Mouse (Mus musculus): ENCODE results near the gene Shroom3. TPM values are rescaled to one million over a fixed set of nuclear protein-coding genes. Genes with fewer than 3 reads are reported as not detected.
A peak's percentile ranks its signal among the peaks of the same experiment; 100 is the strongest.

The Shroom3 gene
- polyA plus RNA-seq, 1 experiment from 2014 or later, result 6.4 TPM

DNA sequence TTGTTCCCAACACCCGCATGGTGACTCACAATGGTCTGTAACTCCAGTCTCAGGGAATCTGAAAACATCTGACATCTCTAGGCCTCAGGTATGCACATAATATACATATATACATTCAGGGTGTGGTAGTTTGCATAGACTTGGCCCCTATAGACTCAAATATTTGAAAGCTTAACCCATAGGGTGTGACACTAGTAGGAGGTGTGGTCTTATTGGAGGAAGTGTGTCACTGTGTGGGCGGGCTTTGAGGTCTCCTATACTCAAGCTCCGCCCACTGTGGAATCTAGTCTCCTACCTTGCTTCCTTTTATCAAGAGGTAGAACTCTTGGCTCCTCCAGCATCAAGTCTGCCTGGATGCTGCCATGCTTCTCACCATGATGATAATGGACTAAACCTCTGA lies 91.7 kb downstream of the Shroom3 start:
- no peaks in the 10 kb centered on the region for H3K4me1 ChIP-seq (ENCODE audit: control insufficient read depth, insufficient read depth, low read length)
- peak; percentile 45 for ATAC-seq
- H3K4me2 ChIP-seq (ENCODE audit: low read depth, low read length), result no peak overlapping the region
- no peak overlapping the region for H3K9ac ChIP-seq (ENCODE audit: low read depth, low read length)
- H3K27ac ChIP-seq (ENCODE audit: low read length), result no peak overlapping the region
- H3K27me3 ChIP-seq (replicated peaks; ENCODE audit: control insufficient read depth, insufficient read depth, low read length), result no peaks in the 10 kb centered on the region
- H3K4me3 ChIP-seq (ENCODE audit: low read length), result no peak overlapping the region
- H3K36me3 ChIP-seq (ENCODE audit: control insufficient read depth, insufficient read depth, low read length), result no peaks in the 10 kb centered on the region
- 94% methylated on average over 3 of the region's 3 CpGs for WGBS
- H3K9me3 ChIP-seq (ENCODE audit: control insufficient read depth, low read length), result no peaks in the 10 kb centered on the region

- H3K9ac ChIP-seq (ENCODE audit: low read depth, low read length), result no peak overlapping the region
- ATAC-seq, result no peak
- H3K4me1 ChIP-seq (ENCODE audit: control insufficient read depth, insufficient read depth, low read length), result no peaks in the 10 kb centered on the region
- no peaks in the 10 kb centered on the region for H3K27me3 ChIP-seq (replicated peaks; ENCODE audit: control insufficient read depth, insufficient read depth, low read length)
- no peak overlapping the region for H3K27ac ChIP-seq (ENCODE audit: low read length)
- H3K9me3 ChIP-seq (ENCODE audit: control insufficient read depth, low read length), result peaks cover 5% of the 10 kb centered on the region; the same call in 1 of the 2 replicates
- H3K4me2 ChIP-seq (ENCODE audit: low read depth, low read length), result no peak overlapping the region
- no peak overlapping the region for H3K4me3 ChIP-seq (ENCODE audit: low read length)
- 62% methylated on average over 8 of the region's 8 CpGs for WGBS
- H3K36me3 ChIP-seq (ENCODE audit: control insufficient read depth, insufficient read depth, low read length), result no peaks in the 10 kb centered on the region
These were observed 95.2 kb downstream of the Shroom3 start for GRCm38 (mm10) chr5:92778395-92778794.

GRCm38 (mm10) chr5:92781082-92781481 lies 97.8 kb downstream of the Shroom3 start:
- ATAC-seq, result no peak
- Histone ChIP-seq H3K4me1 (ENCODE audit: control insufficient read depth, insufficient read depth, low read length) (no peaks in the 10 kb centered on the region; the same call in 1 of the 2 replicates), H3K36me3 (ENCODE audit: control insufficient read depth, insufficient read depth, low read length) (no peaks in the 10 kb centered on the region)

GRCm38 (mm10) chr5:92784037-92784860 lies 101.0 kb downstream of the Shroom3 start:
- Histone ChIP-seq H3K4me2 (ENCODE audit: low read depth, low read length) (no peak overlapping the region), H3K27me3 (replicated peaks; ENCODE audit: control insufficient read depth, insufficient read depth, low read length) (no peaks in the 10 kb centered on the region), H3K27ac (ENCODE audit: low read length) (no peak overlapping the region), H3K4me1 (ENCODE audit: control insufficient read depth, insufficient read depth, low read length) (no peaks in the 10 kb centered on the region; the same call in 1 of the 2 replicates), H3K4me3 (ENCODE audit: low read length) (no peak overlapping the region), H3K9ac (ENCODE audit: low read depth, low read length) (no peak overlapping the region), H3K36me3 (ENCODE audit: control insufficient read depth, insufficient read depth, low read length) (no peaks in the 10 kb centered on the region), H3K9me3 (ENCODE audit: control insufficient read depth, low read length) (peaks cover 7% of the 10 kb centered on the region; the same call in 1 of the 2 replicates)
- 36% methylated on average over 6 of the region's 6 CpGs for WGBS
- ATAC-seq, result 0 out of 2 replicates have a peak, but pooled peaks have one; percentile 36

More at GRCm38 (mm10) chr5:92781082-92781481, 97.8 kb downstream of the Shroom3 start:
- Histone ChIP-seq H3K9ac (ENCODE audit: low read depth, low read length) (no peak overlapping the region), H3K27ac (ENCODE audit: low read length) (no peak overlapping the region), H3K4me2 (ENCODE audit: low read depth, low read length) (no peak overlapping the region), H3K4me3 (ENCODE audit: low read length) (no peak overlapping the region), H3K27me3 (replicated peaks; ENCODE audit: control insufficient read depth, insufficient read depth, low read length) (no peaks in the 10 kb centered on the region), H3K9me3 (ENCODE audit: control insufficient read depth, low read length) (peaks cover 7% of the 10 kb centered on the region; the same call in 1 of the 2 replicates)

GRCm38 (mm10) chr5:92785870-92786436 lies 102.7 kb downstream of the Shroom3 start:
- Histone ChIP-seq H3K9ac (ENCODE audit: low read depth, low read length) (no peak overlapping the region), H3K4me3 (ENCODE audit: low read length) (no peak overlapping the region), H3K4me2 (ENCODE audit: low read depth, low read length) (no peak overlapping the region), H3K27me3 (replicated peaks; ENCODE audit: control insufficient read depth, insufficient read depth, low read length) (no peaks in the 10 kb centered on the region), H3K27ac (ENCODE audit: low read length) (no peak overlapping the region), H3K4me1 (ENCODE audit: control insufficient read depth, insufficient read depth, low read length) (no peaks in the 10 kb centered on the region; the same call in 1 of the 2 replicates), H3K9me3 (ENCODE audit: control insufficient read depth, low read length) (peaks cover 4% of the 10 kb centered on the region; the same call in 1 of the 2 replicates), H3K36me3 (ENCODE audit: control insufficient read depth, insufficient read depth, low read length) (no peaks in the 10 kb centered on the region)
- ATAC-seq, result no peak
- WGBS, result 78% methylated on average over 11 of the region's 11 CpGs

- Histone ChIP-seq H3K27ac (ENCODE audit: low read length) (no peak overlapping the region), H3K4me1 (ENCODE audit: control insufficient read depth, insufficient read depth, low read length) (no peaks in the 10 kb centered on the region; the same call in 1 of the 2 replicates), H3K36me3 (ENCODE audit: control insufficient read depth, insufficient read depth, low read length) (no peaks in the 10 kb centered on the region), H3K27me3 (replicated peaks; ENCODE audit: control insufficient read depth, insufficient read depth, low read length) (no peaks in the 10 kb centered on the region), H3K9ac (ENCODE audit: low read depth, low read length) (no peak overlapping the region), H3K4me3 (ENCODE audit: low read length) (no peak overlapping the region), H3K9me3 (ENCODE audit: control insufficient read depth, low read length) (0 out of 2 replicates have a peak, but pooled peaks cover 2% of the 10 kb centered on the region), H3K4me2 (ENCODE audit: low read depth, low read length) (no peak overlapping the region)
- WGBS, result 68% methylated on average over 8 of the region's 8 CpGs
- ATAC-seq, result no peak
These were observed 105.8 kb downstream of the Shroom3 start for GRCm38 (mm10) chr5:92788990-92789389.

DNA sequence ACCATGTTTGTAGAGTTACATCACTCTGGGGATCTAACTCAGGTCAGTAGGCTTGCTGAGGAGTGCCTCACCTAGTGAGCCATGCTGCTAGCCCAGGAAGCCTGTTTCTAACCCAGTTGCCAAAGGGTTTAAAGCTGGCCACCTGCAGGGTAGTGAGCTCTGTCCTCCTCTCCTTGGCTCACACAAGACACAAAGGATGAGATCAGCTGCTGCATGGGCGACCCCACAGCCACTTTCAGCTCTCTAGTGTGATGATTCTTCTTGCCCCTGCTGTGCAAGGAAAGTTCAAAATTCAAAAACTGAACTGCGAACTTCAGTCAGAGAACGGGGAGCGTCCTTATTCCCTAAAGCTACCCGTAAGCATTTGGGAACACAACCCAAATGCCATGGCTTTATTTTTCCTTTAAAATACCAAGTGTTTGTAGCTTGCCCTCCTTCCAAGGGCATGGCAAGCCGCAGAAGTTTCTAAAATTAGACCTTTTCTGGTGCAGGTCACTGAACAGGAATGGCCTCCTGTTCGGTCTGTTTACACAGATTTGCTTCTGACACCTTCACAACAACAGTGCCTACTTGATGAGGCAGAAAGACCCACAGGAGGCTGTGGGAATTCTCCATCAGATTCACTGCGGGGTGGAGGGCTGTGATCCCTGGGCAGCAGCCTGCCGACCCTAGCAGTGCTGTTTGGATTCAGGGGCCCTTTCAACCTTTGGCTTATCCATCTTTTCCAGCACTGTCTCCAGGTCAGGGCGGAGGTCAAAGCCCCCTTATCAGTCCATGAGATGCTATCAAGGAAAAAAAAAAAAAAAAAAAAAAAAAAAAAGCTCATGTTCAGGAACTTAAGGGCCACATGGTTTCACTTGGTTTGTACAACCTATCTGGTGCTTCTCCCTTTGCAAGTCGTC lies 113.1 kb downstream of the Shroom3 start:
- Histone ChIP-seq H3K27ac (ENCODE audit: low read length) (no peak overlapping the region), H3K27me3 (replicated peaks; ENCODE audit: control insufficient read depth, insufficient read depth, low read length) (no peaks in the 10 kb centered on the region), H3K9ac (ENCODE audit: low read depth, low read length) (no peak overlapping the region), H3K36me3 (ENCODE audit: control insufficient read depth, insufficient read depth, low read length) (no peaks in the 10 kb centered on the region), H3K4me2 (ENCODE audit: low read depth, low read length) (no peak overlapping the region), H3K4me1 (ENCODE audit: control insufficient read depth, insufficient read depth, low read length) (no peaks in the 10 kb centered on the region), H3K9me3 (ENCODE audit: control insufficient read depth, low read length) (no peaks in the 10 kb centered on the region), H3K4me3 (ENCODE audit: low read length) (no peak overlapping the region)
- WGBS, result 43% methylated on average over 11 of the region's 11 CpGs
- ATAC-seq, result no peak

DNA sequence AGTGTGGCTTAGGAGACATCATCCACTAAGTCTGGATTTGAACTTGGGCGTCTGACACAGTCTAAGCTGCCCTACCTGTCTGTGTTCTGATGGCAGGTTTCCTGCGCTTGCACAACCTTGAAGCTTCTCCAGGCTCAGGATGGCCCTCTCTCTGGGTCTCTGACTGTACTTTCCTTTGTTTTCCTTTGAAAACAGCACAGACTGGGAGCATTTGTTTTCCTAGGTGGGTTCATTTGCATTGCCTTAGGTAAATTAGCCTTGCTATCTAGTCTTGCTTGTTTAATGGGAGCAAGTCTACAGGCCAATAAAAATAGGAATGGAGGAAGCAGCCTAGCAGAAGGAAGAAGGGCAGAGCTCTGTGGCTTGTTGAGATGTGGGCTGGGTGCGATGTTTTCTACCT lies 114.7 kb downstream of the Shroom3 start:
- no peak overlapping the region for H3K27ac ChIP-seq (ENCODE audit: low read length)
- no peak overlapping the region for H3K4me3 ChIP-seq (ENCODE audit: low read length)
- 70% methylated on average over 3 of the region's 3 CpGs for WGBS
- no peak overlapping the region for H3K4me2 ChIP-seq (ENCODE audit: low read depth, low read length)
- H3K36me3 ChIP-seq (ENCODE audit: control insufficient read depth, insufficient read depth, low read length), result no peaks in the 10 kb centered on the region
- peak; percentile 26; the same call in 1 of the 2 replicates for ATAC-seq
- no peaks in the 10 kb centered on the region for H3K27me3 ChIP-seq (replicated peaks; ENCODE audit: control insufficient read depth, insufficient read depth, low read length)
- H3K4me1 ChIP-seq (ENCODE audit: control insufficient read depth, insufficient read depth, low read length), result no peaks in the 10 kb centered on the region
- no peak overlapping the region for H3K9ac ChIP-seq (ENCODE audit: low read depth, low read length)
- H3K9me3 ChIP-seq (ENCODE audit: control insufficient read depth, low read length), result no peaks in the 10 kb centered on the region

DNA sequence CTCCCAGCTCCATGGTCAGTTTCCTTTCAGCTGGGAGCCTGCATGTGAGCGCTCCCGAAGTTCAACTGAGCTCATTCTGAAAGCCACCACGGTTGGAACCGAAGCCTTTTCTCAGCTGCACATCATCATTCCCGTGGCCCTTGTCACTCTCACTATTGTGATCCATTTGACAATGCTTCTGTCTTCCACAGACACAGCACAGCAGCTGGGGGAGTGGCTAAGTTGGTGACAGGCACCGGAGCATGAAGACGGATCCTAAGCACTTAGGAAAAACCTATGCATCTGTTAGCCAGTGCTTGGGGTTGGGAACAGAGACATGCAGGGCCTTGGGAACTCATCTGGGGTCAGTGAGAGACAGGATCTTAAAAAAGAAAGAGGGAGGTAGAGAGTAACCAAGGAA lies 121.1 kb downstream of the Shroom3 start:
- Histone ChIP-seq H3K9me3 (ENCODE audit: control insufficient read depth, low read length) (no peaks in the 10 kb centered on the region), H3K27ac (ENCODE audit: low read length) (no peak overlapping the region), H3K9ac (ENCODE audit: low read depth, low read length) (no peak overlapping the region), H3K4me3 (ENCODE audit: low read length) (no peak overlapping the region), H3K4me2 (ENCODE audit: low read depth, low read length) (no peak overlapping the region), H3K27me3 (replicated peaks; ENCODE audit: control insufficient read depth, insufficient read depth, low read length) (no peaks in the 10 kb centered on the region), H3K36me3 (ENCODE audit: control insufficient read depth, insufficient read depth, low read length) (no peaks in the 10 kb centered on the region), H3K4me1 (ENCODE audit: control insufficient read depth, insufficient read depth, low read length) (peaks cover 11% of the 10 kb centered on the region)
- WGBS, result 63% methylated on average over 7 of the region's 7 CpGs
- no peak for ATAC-seq

All from intestine, embryonic 16.5 days (tissue).